Mouse (Mus musculus): Measurements from ENCODE around the gene Eif2b1. TPM values are rescaled to one million over a fixed set of nuclear protein-coding genes. Genes with fewer than 3 reads are reported as not detected.
"Not testable (repeated sequence)": the region's sequence is repeated elsewhere in the genome, so short reads cannot be mapped to it uniquely, and the experiment has no call there.

Eif2b1 gene
- polyA plus RNA-seq, 1 experiment from 2014 or later, result 84.8 TPM

GRCm38 (mm10) chr5:124552558-124553307 lies 26.2 kb downstream of the Eif2b1 start, which contains the start of gene Ddx55:
Gene Ddx55 (plus strand): TSS chr5:124552864.
- Histone ChIP-seq H3K4me2 (replicated peaks; ENCODE audit: low read depth, low read length) (peak within 1 kb of the TSS; percentile 74), H3K4me3 (ENCODE audit: low read length) (peak within 1 kb of the TSS; percentile 79), H3K27me3 (ENCODE audit: control insufficient read depth, insufficient read depth, low read length) (no peaks in the 10 kb centered on the region), H3K4me1 (ENCODE audit: control insufficient read depth, insufficient read depth, low read length) (0 out of 2 replicates have a peak, but pooled peaks cover 3% of the 10 kb centered on the region), H3K9me3 (ENCODE audit: control insufficient read depth, low read length) (no peaks in the 10 kb centered on the region), H3K36me3 (ENCODE audit: control insufficient read depth, insufficient read depth, low read length) (peaks cover 41% of the 10 kb centered on the region), H3K27ac (ENCODE audit: low read depth, low read length) (peak within 1 kb of the TSS; percentile 69), H3K9ac (ENCODE audit: low read depth, low read length) (peak within 1 kb of the TSS; percentile 65)
- peak; percentile 87 for ATAC-seq (ENCODE audit: low FRiP score, low TSS enrichment)
- under 1% methylated on average over 66 of the region's 66 CpGs for WGBS

- Histone ChIP-seq H3K36me3 (ENCODE audit: control insufficient read depth, insufficient read depth, low read length) (peaks cover 42% of the 10 kb centered on the region), H3K27ac (ENCODE audit: low read depth, low read length) (peak overlapping the region; percentile 20; the same call in 1 of the 2 replicates), H3K4me3 (ENCODE audit: low read length) (peak overlapping the region; percentile 79), H3K9ac (ENCODE audit: low read depth, low read length) (peak overlapping the region; percentile 65), H3K4me1 (ENCODE audit: control insufficient read depth, insufficient read depth, low read length) (0 out of 2 replicates have a peak, but pooled peaks cover 3% of the 10 kb centered on the region), H3K4me2 (replicated peaks; ENCODE audit: low read depth, low read length) (peak overlapping the region; percentile 74), H3K9me3 (ENCODE audit: control insufficient read depth, low read length) (no peaks in the 10 kb centered on the region), H3K27me3 (ENCODE audit: control insufficient read depth, insufficient read depth, low read length) (no peaks in the 10 kb centered on the region)
- 10% methylated on average over 9 of the region's 9 CpGs for WGBS
- ATAC-seq (ENCODE audit: low FRiP score, low TSS enrichment), result no peak
Measured at GRCm38 (mm10) chr5:124552094-124552472, 26.8 kb downstream of the Eif2b1 start.

GRCm38 (mm10) chr5:124551349-124552093 lies 27.4 kb downstream of the Eif2b1 start:
- Histone ChIP-seq H3K9ac (ENCODE audit: low read depth, low read length) (peak overlapping the region; percentile 65; the same call in 1 of the 2 replicates), H3K4me3 (ENCODE audit: low read length) (peak overlapping the region; percentile 79), H3K36me3 (ENCODE audit: control insufficient read depth, insufficient read depth, low read length) (peaks cover 42% of the 10 kb centered on the region), H3K4me2 (replicated peaks; ENCODE audit: low read depth, low read length) (peak overlapping the region; percentile 74), H3K27ac (ENCODE audit: low read depth, low read length) (0 out of 2 replicates have a peak overlapping the region, but pooled peaks have one; percentile 20)
- ATAC-seq (ENCODE audit: low FRiP score, low TSS enrichment); H3K4me1 ChIP-seq (ENCODE audit: control insufficient read depth, insufficient read depth, low read length); H3K27me3 ChIP-seq (ENCODE audit: control insufficient read depth, insufficient read depth, low read length); H3K9me3 ChIP-seq (ENCODE audit: control insufficient read depth, low read length): not testable (repeated sequence)
- WGBS, result 34% methylated on average over 5 of the region's 5 CpGs

GRCm38 (mm10) chr5:124550737-124551136 lies 28.2 kb downstream of the Eif2b1 start:
- WGBS, result 88% methylated on average over 4 of the region's 4 CpGs
- H3K9ac ChIP-seq (ENCODE audit: low read depth, low read length), result not testable (repeated sequence)

GRCm38 (mm10) chr5:124541602-124541973 lies 37.3 kb downstream of the Eif2b1 start:
- WGBS, result 8% methylated on average over 8 of the region's 8 CpGs
- H3K27ac ChIP-seq (ENCODE audit: low read depth, low read length), result peak overlapping the region; percentile 85
- ATAC-seq (ENCODE audit: low FRiP score, low TSS enrichment), result no peak

More at GRCm38 (mm10) chr5:124550737-124551136, 28.2 kb downstream of the Eif2b1 start:
- not testable (repeated sequence) for H3K27me3 ChIP-seq (ENCODE audit: control insufficient read depth, insufficient read depth, low read length); H3K27ac ChIP-seq (ENCODE audit: low read depth, low read length); H3K4me2 ChIP-seq (replicated peaks; ENCODE audit: low read depth, low read length); H3K9me3 ChIP-seq (ENCODE audit: control insufficient read depth, low read length); H3K4me3 ChIP-seq (ENCODE audit: low read length); ATAC-seq (ENCODE audit: low FRiP score, low TSS enrichment); H3K4me1 ChIP-seq (ENCODE audit: control insufficient read depth, insufficient read depth, low read length)
- peaks cover 45% of the 10 kb centered on the region for H3K36me3 ChIP-seq (ENCODE audit: control insufficient read depth, insufficient read depth, low read length)

GRCm38 (mm10) chr5:124540905-124541601 lies 37.9 kb downstream of the Eif2b1 start:
- Histone ChIP-seq H3K4me3 (ENCODE audit: low read length) (peak overlapping the region; percentile 99), H3K9ac (ENCODE audit: low read depth, low read length) (peak overlapping the region; percentile 94)

More at GRCm38 (mm10) chr5:124541602-124541973, 37.3 kb downstream of the Eif2b1 start:
- Histone ChIP-seq H3K36me3 (ENCODE audit: control insufficient read depth, insufficient read depth, low read length) (peaks cover 34% of the 10 kb centered on the region), H3K9me3 (ENCODE audit: control insufficient read depth, low read length) (no peaks in the 10 kb centered on the region), H3K27me3 (ENCODE audit: control insufficient read depth, insufficient read depth, low read length) (no peaks in the 10 kb centered on the region), H3K9ac (ENCODE audit: low read depth, low read length) (peak overlapping the region; percentile 94), H3K4me2 (replicated peaks; ENCODE audit: low read depth, low read length) (peak overlapping the region; percentile 70), H3K4me1 (ENCODE audit: control insufficient read depth, insufficient read depth, low read length) (peaks cover 14% of the 10 kb centered on the region), H3K4me3 (ENCODE audit: low read length) (peak overlapping the region; percentile 99)

GRCm38 (mm10) chr5:124540383-124540786 lies 38.5 kb downstream of the Eif2b1 start, which contains the start of gene Tmed2:
Gene Tmed2 (plus strand): TSS chr5:124540695.
- ATAC-seq (ENCODE audit: low FRiP score, low TSS enrichment), result peak; percentile 95
- Histone ChIP-seq H3K27ac (ENCODE audit: low read depth, low read length) (peak within 1 kb of the TSS; percentile 85), H3K4me1 (ENCODE audit: control insufficient read depth, insufficient read depth, low read length) (peaks cover 16% of the 10 kb centered on the region), H3K4me3 (ENCODE audit: low read length) (peak within 1 kb of the TSS; percentile 99), H3K4me2 (replicated peaks; ENCODE audit: low read depth, low read length) (peak within 1 kb of the TSS; percentile 70), H3K36me3 (ENCODE audit: control insufficient read depth, insufficient read depth, low read length) (peaks cover 22% of the 10 kb centered on the region), H3K27me3 (ENCODE audit: control insufficient read depth, insufficient read depth, low read length) (no peaks in the 10 kb centered on the region), H3K9me3 (ENCODE audit: control insufficient read depth, low read length) (no peaks in the 10 kb centered on the region), H3K9ac (ENCODE audit: low read depth, low read length) (peak within 1 kb of the TSS; percentile 94)
- under 1% methylated on average over 33 of the region's 35 CpGs for WGBS

More at GRCm38 (mm10) chr5:124540905-124541601, 37.9 kb downstream of the Eif2b1 start:
- Histone ChIP-seq H3K4me1 (ENCODE audit: control insufficient read depth, insufficient read depth, low read length) (peaks cover 16% of the 10 kb centered on the region), H3K4me2 (replicated peaks; ENCODE audit: low read depth, low read length) (peak overlapping the region; percentile 70), H3K9me3 (ENCODE audit: control insufficient read depth, low read length) (no peaks in the 10 kb centered on the region), H3K27ac (ENCODE audit: low read depth, low read length) (peak overlapping the region; percentile 85), H3K27me3 (ENCODE audit: control insufficient read depth, insufficient read depth, low read length) (no peaks in the 10 kb centered on the region), H3K36me3 (ENCODE audit: control insufficient read depth, insufficient read depth, low read length) (peaks cover 29% of the 10 kb centered on the region)
- under 1% methylated on average over 71 of the region's 89 CpGs for WGBS
- ATAC-seq (ENCODE audit: low FRiP score, low TSS enrichment), result peak; percentile 70

GRCm38 (mm10) chr5:124539905-124540304 lies 39.0 kb downstream of the Eif2b1 start:
- H3K9ac ChIP-seq (ENCODE audit: low read depth, low read length), result no peak overlapping the region; the same call in 1 of the 2 replicates

More at GRCm38 (mm10) chr5:124539905-124540304, 39.0 kb downstream of the Eif2b1 start:
- Histone ChIP-seq H3K36me3 (ENCODE audit: control insufficient read depth, insufficient read depth, low read length) (peaks cover 17% of the 10 kb centered on the region), H3K4me2 (replicated peaks; ENCODE audit: low read depth, low read length) (peak overlapping the region; percentile 39), H3K27ac (ENCODE audit: low read depth, low read length) (no peak overlapping the region), H3K27me3 (ENCODE audit: control insufficient read depth, insufficient read depth, low read length) (no peaks in the 10 kb centered on the region), H3K4me3 (ENCODE audit: low read length) (peak overlapping the region; percentile 99), H3K4me1 (ENCODE audit: control insufficient read depth, insufficient read depth, low read length) (peaks cover 16% of the 10 kb centered on the region), H3K9me3 (ENCODE audit: control insufficient read depth, low read length) (no peaks in the 10 kb centered on the region)
- WGBS, result 74% methylated on average over 4 of the region's 4 CpGs
- no peak for ATAC-seq (ENCODE audit: low FRiP score, low TSS enrichment)

All from kidney, embryonic 14.5 days (tissue).